Mouse (Mus musculus) midbrain, embryonic 11.5 days (tissue): ENCODE measurements around the gene Ambn. TPM values are rescaled to one million over a fixed set of nuclear protein-coding genes. Genes with fewer than 3 reads are reported as not detected.

Source experiments
- ATAC-seq: fragments of 200-750 bp; cut with Nextera tagmentation; 2 replicates; pipeline ENCODE4 v1.8.0; 2017; ENCODE audit warnings: moderate TSS enrichment, moderate library complexity; ENCODE audit not compliant: low FRiP score
- DNase-seq: peaks from one replicate; pipeline ENCODE4 v3.0.0; 2015; ENCODE audit warnings: low spot score; ENCODE audit errors: missing footprints
- H3K27ac ChIP-seq: fragments of 300-500 bp; sonication (generic); 2 replicates; pipeline ENCODE4 v1.5.1; 2014; ENCODE audit warnings: low read depth, low read length
- H3K27me3 ChIP-seq: fragments of 300-500 bp; sonication (generic); 2 replicates; pipeline ENCODE4 v1.6.1; 2014; ENCODE audit warnings: mild to moderate bottlenecking, low read length, moderate library complexity, mixed read lengths; ENCODE audit not compliant: control insufficient read depth, insufficient read depth
- H3K36me3 ChIP-seq: fragments of 300-500 bp; sonication (generic); 2 replicates; pipeline ENCODE4 v1.6.1; 2014; ENCODE audit warnings: mild to moderate bottlenecking, low read length, moderate library complexity, mixed read lengths; ENCODE audit not compliant: control insufficient read depth, insufficient read depth
- H3K4me1 ChIP-seq: fragments of 300-500 bp; sonication (generic); 2 replicates; pipeline ENCODE4 v1.6.1; 2014; ENCODE audit warnings: low read length; ENCODE audit not compliant: control insufficient read depth, insufficient read depth
- H3K4me2 ChIP-seq: fragments of 300-500 bp; sonication (generic); 2 replicates; pipeline ENCODE4 v1.6.1; 2014; ENCODE audit warnings: mild to moderate bottlenecking, moderate library complexity
- H3K4me3 ChIP-seq: fragments of 300-500 bp; sonication (generic); 2 replicates; pipeline ENCODE4 v1.5.1; 2014; ENCODE audit warnings: low read depth, low read length
- H3K9ac ChIP-seq: fragments of 300-500 bp; sonication (generic); 2 replicates; pipeline ENCODE4 v1.6.1; 2014; ENCODE audit warnings: low read length
- H3K9me3 ChIP-seq: fragments of 300-500 bp; sonication (generic); 2 replicates; pipeline ENCODE4 v1.6.1; 2016; ENCODE audit warnings: low read length; ENCODE audit not compliant: control insufficient read depth
- WGBS: fragments of 180-500 bp; shearing (Covaris S2); extraction: QIAGEN DNeasy Blood & Tissue Kit; methylation state at CpG from one replicate; pipeline ENCODE4 v1.1.7; 2014; 5-methylcytosine and 5-hydroxymethylcytosine counted together
- polyA plus RNA-seq: library from polyadenylated mRNA; unstranded; fragments of >200 nt; fragmentation: Nextera tagmentation; extraction: Ambion mirVana; gene quantifications from 2 replicates; pipeline ENCODE4 v1.2.1, GENCODE M21; 2014

Ambn gene
- polyA plus RNA-seq, 1 experiment from 2014 or later: not detected

- H3K9ac ChIP-seq: no peak overlapping the region
- 0 out of 2 replicates have a peak, but pooled peaks have one; percentile 14 for ATAC-seq
- H3K9me3 ChIP-seq: no peaks in the 10 kb centered on the region
- no peaks in the 10 kb centered on the region for H3K36me3 ChIP-seq
- no peak overlapping the region for H3K4me2 ChIP-seq
- DNase-seq: no peak
- H3K4me3 ChIP-seq: no peak overlapping the region
- H3K4me1 ChIP-seq: no peaks in the 10 kb centered on the region
- WGBS: 88% methylated on average over 3 of the region's 3 CpGs
- H3K27ac ChIP-seq: no peak overlapping the region
- H3K27me3 ChIP-seq: no peaks in the 10 kb centered on the region
Measured at GRCm38 (mm10) chr5:88499781-88500180, 44.0 kb downstream of the Ambn start.

- H3K4me1 ChIP-seq: no peaks in the 10 kb centered on the region
- no peaks in the 10 kb centered on the region for H3K27me3 ChIP-seq
- no peaks in the 10 kb centered on the region for H3K36me3 ChIP-seq
- DNase-seq: no peak
- no peak overlapping the region for H3K4me3 ChIP-seq
- H3K4me2 ChIP-seq: no peak overlapping the region
- WGBS: 68% methylated on average over 1 of the region's 1 CpGs
- no peak for ATAC-seq
- H3K27ac ChIP-seq: no peak overlapping the region
- H3K9me3 ChIP-seq: no peaks in the 10 kb centered on the region
- no peak overlapping the region for H3K9ac ChIP-seq
Measured at GRCm38 (mm10) chr5:88508555-88508954, 52.8 kb downstream of the Ambn start.

- Histone ChIP-seq H3K27me3 (no peaks in the 10 kb centered on the region), H3K36me3 (no peaks in the 10 kb centered on the region), H3K4me2 (no peak overlapping the region), H3K9ac (no peak overlapping the region), H3K4me1 (no peaks in the 10 kb centered on the region), H3K4me3 (no peak overlapping the region), H3K27ac (no peak overlapping the region), H3K9me3 (no peaks in the 10 kb centered on the region)
- no peak for DNase-seq
- 82% methylated on average over 1 of the region's 1 CpGs for WGBS
- ATAC-seq: no peak
Measured at GRCm38 (mm10) chr5:88508990-88509389, 53.2 kb downstream of the Ambn start.

Other genes with a start within 250 kb of the Ambn start
- not detected in 2 replicates for gene Gm7714, start 187.1 kb upstream of the Ambn start, polyA plus RNA-seq
- gene Prol1, start 138.7 kb upstream of the Ambn start, polyA plus RNA-seq: not detected in 2 replicates
- gene Amtn, start 79.9 kb upstream of the Ambn start, polyA plus RNA-seq: not detected in 2 replicates
- not detected in 2 replicates for gene Enam, start 32.0 kb downstream of the Ambn start, polyA plus RNA-seq
- gene Jchain, start 71.9 kb downstream of the Ambn start, polyA plus RNA-seq: 0.34 TPM in 1 of 2 replicates, not detected in the other
- gene Utp3, start 98.5 kb downstream of the Ambn start, polyA plus RNA-seq: 68.4 and 73.0 TPM in 2 replicates
- gene Rufy3, start 109.0 kb downstream of the Ambn start, polyA plus RNA-seq: 121 and 149 TPM in 2 replicates
- gene Grsf1, start 220.2 kb downstream of the Ambn start, polyA plus RNA-seq: 102 and 109 TPM in 2 replicates